Mouse (Mus musculus) thymus, adult 2 months (tissue): Measurements from ENCODE around the gene Fshr.

Experiments used
- CTCF ChIP-seq: fragments of 200-500 bp; IDR thresholded peaks from 2 replicates; pipeline ENCODE4 v1.5.1; 2012; ENCODE audit warnings: mild to moderate bottlenecking, control low read depth, low read length, moderate library complexity, borderline replicate concordance; ENCODE audit not compliant: control insufficient read depth, poor library complexity, insufficient read depth; ENCODE audit errors: extremely low read depth
- POLR2A ChIP-seq: fragments of 200-500 bp; IDR thresholded peaks from 2 replicates; pipeline ENCODE4 v1.6.1; 2012; ENCODE audit warnings: mild to moderate bottlenecking, low read length, control low read depth, moderate library complexity; ENCODE audit not compliant: control insufficient read depth, poor library complexity, insufficient read depth; ENCODE audit errors: extremely low read depth

DNA sequence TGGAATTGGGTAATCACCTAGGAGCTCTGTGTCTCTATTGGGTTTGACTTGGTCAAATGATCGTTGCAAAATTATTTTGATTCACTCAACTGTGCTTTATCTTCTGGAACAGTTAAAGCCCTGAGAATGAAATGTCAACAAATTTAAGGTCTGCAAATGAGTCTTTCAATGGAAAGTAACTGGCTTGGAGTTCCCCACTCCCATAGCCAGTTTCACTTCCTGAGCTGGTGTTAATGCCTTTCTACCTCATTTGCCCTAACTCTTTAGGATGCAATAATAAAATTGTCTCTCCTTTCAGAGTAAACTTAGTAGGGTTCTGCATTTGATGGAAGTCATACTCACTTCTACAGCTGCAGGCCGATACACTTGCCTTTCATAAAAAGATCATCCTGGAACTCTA, 181.0 kb downstream of the Fshr start:
- TF ChIP-seq CTCF, result no peak
- TF ChIP-seq POLR2A, result no peak
